In the genomic region with DNA sequence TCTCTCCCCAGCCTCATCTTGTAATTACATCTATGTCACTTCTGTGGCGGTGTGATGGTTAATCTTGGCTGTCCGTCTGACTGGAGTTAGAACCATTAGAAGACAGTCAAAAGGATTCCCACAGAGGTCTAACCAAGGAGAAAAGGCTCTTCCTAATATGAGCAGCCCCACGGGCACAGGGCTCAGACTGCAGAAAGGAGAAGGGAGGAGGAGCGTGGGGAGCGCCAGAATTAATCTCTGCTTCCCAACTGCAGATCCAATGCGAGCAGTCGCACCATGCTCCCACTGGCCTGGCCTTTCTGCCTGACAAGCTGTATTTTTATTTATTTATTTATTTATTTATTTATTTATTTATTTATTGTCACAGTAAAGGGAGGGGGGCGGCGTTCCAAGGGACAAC, we compare ENCODE assay signal across 35 mouse cellular contexts. TPM values are rescaled to one million over a fixed set of nuclear protein-coding genes. Genes with fewer than 3 reads are reported as not detected.
DNase-seq lines count a peak whose midpoint lies in the region; ATAC-seq and TF ChIP-seq lines count a peak whose summit lies in the region.
"Had no signal": no experiment of that assay in that cellular context is flagged by ENCODE, and none has a peak within 500 bp of the region (broad histone marks: within the 10 kb centered on the region; RNA-seq: fewer than 3 reads in every experiment).

No protein-coding gene starts in this region.

- TF ChIP-seq CTCF in brain, embryonic 14.5 days (IDR thresholded peaks at IDR 0.05; ENCODE audit: borderline replicate concordance, extremely low read depth, insufficient read depth, insufficient read length): no peak

- H3K27ac ChIP-seq in heart, embryonic 10.5 days: no peak overlapping the region
- no peak overlapping the region for H3K27ac ChIP-seq in neural tube, embryonic 15.5 days (replicated peaks)
- H3K27ac ChIP-seq: embryonic facial prominence, embryonic 10.5 days; embryonic facial prominence, embryonic 13.5 days; forebrain, embryonic 12.5 days; forebrain, embryonic 15.5 days; heart, adult 2 months; hindbrain, embryonic 14.5 days; hindbrain, postnatal 0 days had no signal

- H3K4me3 ChIP-seq in heart, embryonic 10.5 days: no peak overlapping the region
- H3K4me3 ChIP-seq in neural tube, embryonic 15.5 days (replicated peaks): no peak overlapping the region
- H3K4me3 ChIP-seq: embryonic facial prominence, embryonic 10.5 days; embryonic facial prominence, embryonic 13.5 days; erythroblast, embryonic 14.5 days; forebrain, embryonic 12.5 days; forebrain, embryonic 15.5 days; heart, adult 2 months had no signal

- ATAC-seq in neural tube, embryonic 15.5 days (ENCODE audit: low FRiP score): no peak
- ATAC-seq: activated CD4-positive, CD25-positive, alpha-beta regulatory T cell, adult 4 months; forebrain, embryonic 15.5 days; hindbrain, postnatal 0 days; inflammation-experienced regulatory T-cells, adult 6 months had no signal

- no peaks in the 10 kb centered on the region for H3K27me3 ChIP-seq in heart, embryonic 10.5 days (ENCODE audit: insufficient read depth, poor library complexity, severe bottlenecking)
- no peaks in the 10 kb centered on the region for H3K27me3 ChIP-seq in neural tube, embryonic 15.5 days (replicated peaks)
- H3K27me3 ChIP-seq: embryonic facial prominence, embryonic 13.5 days; forebrain, embryonic 12.5 days; forebrain, embryonic 15.5 days had no signal

- H3K4me1 ChIP-seq in heart, embryonic 10.5 days: no peaks in the 10 kb centered on the region
- H3K4me1 ChIP-seq in neural tube, embryonic 15.5 days: no peaks in the 10 kb centered on the region
- H3K4me1 ChIP-seq: embryonic facial prominence, embryonic 13.5 days; forebrain, embryonic 15.5 days had no signal

- no peaks in the 10 kb centered on the region for H3K36me3 ChIP-seq in heart, embryonic 10.5 days
- no peaks in the 10 kb centered on the region for H3K36me3 ChIP-seq in neural tube, embryonic 15.5 days
- H3K36me3 ChIP-seq: embryonic facial prominence, embryonic 10.5 days; embryonic facial prominence, embryonic 13.5 days; forebrain, embryonic 12.5 days; forebrain, embryonic 15.5 days had no signal

- 74% methylated on average over 9 of the region's 9 CpGs for WGBS in heart, embryonic 10.5 days
- 56% methylated on average over 9 of the region's 9 CpGs for whole genome bisulfite sequencing in neural tube, embryonic 15.5 days

- no peak overlapping the region for H3K9ac ChIP-seq in neural tube, embryonic 15.5 days (replicated peaks)
- H3K9ac ChIP-seq: embryonic facial prominence, embryonic 13.5 days; forebrain, embryonic 12.5 days; forebrain, embryonic 15.5 days; hindbrain, embryonic 14.5 days had no signal

- DNase-seq in adrenal gland, adult (ENCODE audit: inconsistent age in 2 of 2, low spot score in 1 of 2): peak; percentile 9 to 49
- DNase-seq in adrenal gland, postnatal 4 days (ENCODE audit: low spot score in 2 of 2): no peak
- DNase-seq in heart, embryonic 10.5 days (ENCODE audit: low spot score): peak; percentile 71
- DNase-seq in heart, postnatal 4 days: no peak
- peak; percentile 6 for DNase-seq in neural tube, embryonic 10.5 days (ENCODE audit: extremely low spot score, low spot score)
- DNase-seq in brain, embryonic 14.5 days (ENCODE audit: low read depth): peak; percentile 38
- DNase-seq in cerebellum, adult 9-10 months: no peak
- DNase-seq: adrenal gland, postnatal 25 days; cerebellum, adult 11 months; cerebellum, adult 2 months; cerebellum, postnatal 10 days; cerebellum, postnatal 36 days; embryo, embryonic 11 days; gastrocnemius, postnatal 25 days; heart, postnatal 36 days had no signal

- no peak for TF ChIP-seq POLR2A in brain, embryonic 14.5 days (IDR thresholded peaks at IDR 0.05; ENCODE audit: borderline replicate concordance, extremely low read depth, insufficient read depth, insufficient read length, poor library complexity, severe bottlenecking)

- no peaks in the 10 kb centered on the region for H3K9me3 ChIP-seq in heart, embryonic 10.5 days
- no peaks in the 10 kb centered on the region for H3K9me3 ChIP-seq in neural tube, embryonic 15.5 days (replicated peaks)
- H3K9me3 ChIP-seq: embryonic facial prominence, embryonic 10.5 days; embryonic facial prominence, embryonic 13.5 days; forebrain, embryonic 12.5 days; forebrain, embryonic 15.5 days had no signal

- H3K4me2 ChIP-seq in neural tube, embryonic 15.5 days: no peak overlapping the region
- H3K4me2 ChIP-seq: embryonic facial prominence, embryonic 13.5 days; forebrain, embryonic 12.5 days; forebrain, embryonic 15.5 days; heart, embryonic 11.5 days; hindbrain, embryonic 14.5 days had no signal

RNA-seq across cellular contexts. Expression of gene Lect2, which starts 4.5 kb away (rescaled TPM):
- total RNA-seq in adrenal gland, postnatal 4 days (2021): 10 to 100 TPM in 1 of 2 experiments, under 1 TPM in 1; 0.98 to 24.8 TPM
- polyA plus RNA-seq in heart, embryonic 10.5 days (2016; fragmentation: Nextera tagmentation; extraction: Ambion mirVana): 0.41 and 8.8 TPM in 2 replicates
- total RNA-seq in heart, postnatal 4 days (2021): not detected
- polyA plus RNA-seq in neural tube, embryonic 15.5 days (2015; fragmentation: Nextera tagmentation; extraction: Ambion mirVana): 0.37 TPM in 1 of 2 replicates, not detected in the other
- polyA plus RNA-seq in brain, embryonic 14.5 days (2012; rRNA removed): 0.14 TPM in 1 of 2 replicates, not detected in the other
- total RNA-seq: adrenal gland, adult 18-20 months; ES-E14; gastrocnemius, adult 8-10 months; gastrocnemius, postnatal 25 days; heart, adult 2 months; heart, postnatal 36 days; hindbrain, postnatal 0 days had no signal
- polyA plus RNA-seq: activated CD4-positive, CD25-positive, alpha-beta regulatory T cell, adult 4 months; cerebellum, adult 2 months; cortical plate, adult 2 months; embryonic facial prominence, embryonic 10.5 days; embryonic facial prominence, embryonic 13.5 days; forebrain, embryonic 12.5 days; forebrain, embryonic 15.5 days; gonadal fat pad, adult 2 months; heart, adult 2 months; heart, embryonic 14.5 days; heart, postnatal 0 days; hindbrain, embryonic 11.5 days; hindbrain, embryonic 14.5 days; hindbrain, postnatal 0 days; inflammation-experienced regulatory T-cells, adult 6 months had no signal

RNA-seq across cellular contexts. Expression of gene Fbxl21, which starts 21.5 kb away (rescaled TPM):
- total RNA-seq in adrenal gland, postnatal 4 days (2021): 1 to 10 TPM; 7.1 to 8.3 TPM
- 1.1 TPM in 2 replicates for polyA plus RNA-seq in heart, embryonic 10.5 days (2016; fragmentation: Nextera tagmentation; extraction: Ambion mirVana)
- under 1 TPM; 0.72 to 0.88 TPM for total RNA-seq in heart, postnatal 4 days (2021)
- polyA plus RNA-seq in neural tube, embryonic 15.5 days (2015; fragmentation: Nextera tagmentation; extraction: Ambion mirVana): 3.0 and 4.4 TPM in 2 replicates
- polyA plus RNA-seq in brain, embryonic 14.5 days (2012; rRNA removed): 3.8 and 4.0 TPM in 2 replicates
- polyA plus RNA-seq: erythroblast, embryonic 14.5 days had no signal

Comparison
In these comparisons a context has a peak if more than half of its experiments do, and no peak if none do; other contexts are left out.
1. DNase-seq: peak in adrenal gland, adult (2 of 2), heart, embryonic 10.5 days (single experiment), neural tube, embryonic 10.5 days (single experiment) and brain, embryonic 14.5 days (single experiment); none in adrenal gland, postnatal 4 days (0 of 2), heart, postnatal 4 days (single experiment) and cerebellum, adult 9-10 months (single experiment).